In the genomic region with DNA sequence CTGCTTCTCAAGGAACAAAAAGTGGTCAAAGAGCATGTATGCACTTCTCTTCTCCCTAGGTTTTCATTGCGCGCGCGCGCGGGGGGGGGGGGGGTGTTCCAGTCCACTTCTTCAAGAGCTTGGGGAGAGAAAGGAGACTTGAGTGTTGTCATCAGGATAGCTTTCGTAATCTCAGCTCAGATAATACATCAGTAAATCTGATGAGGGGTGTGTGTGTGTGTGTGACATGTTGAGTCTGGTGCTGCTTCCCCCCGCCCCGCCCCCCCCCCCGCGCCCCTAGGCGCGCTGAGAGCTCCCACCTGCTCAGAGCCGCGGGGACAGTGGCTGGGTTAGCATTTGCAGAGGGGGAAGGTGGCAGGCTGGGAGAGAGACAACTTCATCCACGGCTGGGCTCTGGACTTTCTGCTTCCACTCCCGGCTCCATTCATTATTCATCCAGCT, we compare ENCODE assay signal across 9 mouse cellular contexts. TPM values are rescaled to one million over a fixed set of nuclear protein-coding genes. Genes with fewer than 3 reads are reported as not detected.
DNase-seq lines count a peak whose midpoint lies in the region; ATAC-seq and TF ChIP-seq lines count a peak whose summit lies in the region.
"Had no signal": no experiment of that assay in that cellular context is flagged by ENCODE, and none has a peak within 500 bp of the region (broad histone marks: within the 10 kb centered on the region; RNA-seq: fewer than 3 reads in every experiment).

No protein-coding gene starts in this region.

- H3K27ac ChIP-seq in gastrocnemius, adult 2 months: no peak overlapping the region
- H3K27ac ChIP-seq in brown adipose tissue, adult 24 weeks (replicated peaks; ENCODE audit: low read depth, low read length): no peak overlapping the region
- H3K27ac ChIP-seq in hindbrain, embryonic 14.5 days: no peak overlapping the region
- no peak overlapping the region for H3K27ac ChIP-seq in midbrain, embryonic 13.5 days

- WGBS in hindbrain, embryonic 14.5 days: 0% methylated on average over 10 of the region's 17 CpGs
- WGBS in midbrain, embryonic 13.5 days: 0% methylated on average over 16 of the region's 17 CpGs

- peak overlapping the region; percentile 76 for H3K4me3 ChIP-seq in gastrocnemius, adult 2 months
- H3K4me3 ChIP-seq in brown adipose tissue, adult 24 weeks (ENCODE audit: insufficient read depth, low read depth, low read length): peak overlapping the region; percentile 41
- peak overlapping the region; percentile 61 for H3K4me3 ChIP-seq in hindbrain, embryonic 14.5 days (replicated peaks; ENCODE audit: low read length)
- peak overlapping the region; percentile 65 for H3K4me3 ChIP-seq in midbrain, embryonic 13.5 days (replicated peaks)

- H3K4me2 ChIP-seq in hindbrain, embryonic 14.5 days (replicated peaks): peak overlapping the region; percentile 84
- H3K4me2 ChIP-seq in midbrain, embryonic 13.5 days (replicated peaks): peak overlapping the region; percentile 96

- ATAC-seq in hindbrain, embryonic 14.5 days (ENCODE audit: low FRiP score): no peak
- ATAC-seq in midbrain, embryonic 13.5 days: peak; percentile 25

- peak overlapping the region; percentile 24; the same call in 1 of the 2 replicates for H3K9ac ChIP-seq in hindbrain, embryonic 14.5 days
- H3K9ac ChIP-seq in midbrain, embryonic 13.5 days (replicated peaks): peak overlapping the region; percentile 73; the same call in 1 of the 2 replicates

- no peak for DNase-seq in gastrocnemius, adult 2 months
- no peak for DNase-seq in gastrocnemius, postnatal 4 days (ENCODE audit: low spot score in 2 of 2)
- DNase-seq in hindbrain, embryonic 14.5 days (ENCODE audit: low spot score): no peak
- DNase-seq in frontal cortex, adult 2 months (ENCODE audit: extremely low spot score in 1 of 2, low spot score in 1 of 2): no peak
- no peak for DNase-seq in layer of hippocampus, postnatal 14 days (ENCODE audit: low spot score in 2 of 2)
- DNase-seq in urinary bladder, postnatal 4 days (ENCODE audit: low spot score in 2 of 2): no peak
- DNase-seq: thymus, postnatal 36 days had no signal

- no peaks in the 10 kb centered on the region for H3K36me3 ChIP-seq in hindbrain, embryonic 14.5 days (replicated peaks; ENCODE audit: control insufficient read depth, insufficient read depth)
- no peaks in the 10 kb centered on the region for H3K36me3 ChIP-seq in midbrain, embryonic 13.5 days

- no peak for TF ChIP-seq CTCF in gastrocnemius, adult 2 months (IDR thresholded peaks at IDR 0.05)

- H3K27me3 ChIP-seq in hindbrain, embryonic 14.5 days (ENCODE audit: control insufficient read depth, insufficient read depth, low read length): 0 out of 2 replicates have a peak, but pooled peaks cover 6% of the 10 kb centered on the region
- peaks cover 11% of the 10 kb centered on the region; the same call in 1 of the 2 replicates for H3K27me3 ChIP-seq in midbrain, embryonic 13.5 days

- H3K4me1 ChIP-seq in brown adipose tissue, adult 24 weeks (ENCODE audit: control insufficient read depth, insufficient read depth, insufficient read length, low read length): no peaks in the 10 kb centered on the region
- peaks cover 13% of the 10 kb centered on the region; the same call in 1 of the 2 replicates for H3K4me1 ChIP-seq in hindbrain, embryonic 14.5 days (replicated peaks; ENCODE audit: control insufficient read depth, insufficient read depth, low read length)
- H3K4me1 ChIP-seq in midbrain, embryonic 13.5 days (replicated peaks): peaks cover 24% of the 10 kb centered on the region

- intact Hi-C loops in gastrocnemius, adult 2 months (cut with DNase I): no loop called here

- H3K9me3 ChIP-seq in hindbrain, embryonic 14.5 days (ENCODE audit: control insufficient read depth, low read length): no peaks in the 10 kb centered on the region
- H3K9me3 ChIP-seq in midbrain, embryonic 13.5 days: no peaks in the 10 kb centered on the region

RNA-seq across cellular contexts. Expression of a gene that starts 1.7 kb away (rescaled TPM):
- total RNA-seq in gastrocnemius, adult 2 months (2021): 1 to 10 TPM; 1.8 to 2.5 TPM
- total RNA-seq in gastrocnemius, postnatal 4 days (2021): 10 to 100 TPM; 42.9 to 51.2 TPM
- polyA plus RNA-seq in brown adipose tissue, adult 24 weeks (2012; ENCODE audit: insufficient read depth, insufficient read length, missing spikeins): 0.08 and 0.38 TPM in 2 replicates
- polyA plus RNA-seq in hindbrain, embryonic 14.5 days (2014; fragmentation: Nextera tagmentation; extraction: Ambion mirVana): 7.0 and 9.8 TPM in 2 replicates
- 5.4 and 5.5 TPM in 2 replicates for polyA plus RNA-seq in midbrain, embryonic 13.5 days (2015; fragmentation: Nextera tagmentation; extraction: Ambion mirVana)
- 7.6 and 9.0 TPM in 2 replicates for polyA plus RNA-seq in frontal cortex, adult 2 months (2012; rRNA removed)
- total RNA-seq in layer of hippocampus, postnatal 14 days (2021): 10 to 100 TPM; 11.8 to 13.9 TPM
